8 mouse cellular contexts compared by ENCODE assay signal in the genomic region with DNA sequence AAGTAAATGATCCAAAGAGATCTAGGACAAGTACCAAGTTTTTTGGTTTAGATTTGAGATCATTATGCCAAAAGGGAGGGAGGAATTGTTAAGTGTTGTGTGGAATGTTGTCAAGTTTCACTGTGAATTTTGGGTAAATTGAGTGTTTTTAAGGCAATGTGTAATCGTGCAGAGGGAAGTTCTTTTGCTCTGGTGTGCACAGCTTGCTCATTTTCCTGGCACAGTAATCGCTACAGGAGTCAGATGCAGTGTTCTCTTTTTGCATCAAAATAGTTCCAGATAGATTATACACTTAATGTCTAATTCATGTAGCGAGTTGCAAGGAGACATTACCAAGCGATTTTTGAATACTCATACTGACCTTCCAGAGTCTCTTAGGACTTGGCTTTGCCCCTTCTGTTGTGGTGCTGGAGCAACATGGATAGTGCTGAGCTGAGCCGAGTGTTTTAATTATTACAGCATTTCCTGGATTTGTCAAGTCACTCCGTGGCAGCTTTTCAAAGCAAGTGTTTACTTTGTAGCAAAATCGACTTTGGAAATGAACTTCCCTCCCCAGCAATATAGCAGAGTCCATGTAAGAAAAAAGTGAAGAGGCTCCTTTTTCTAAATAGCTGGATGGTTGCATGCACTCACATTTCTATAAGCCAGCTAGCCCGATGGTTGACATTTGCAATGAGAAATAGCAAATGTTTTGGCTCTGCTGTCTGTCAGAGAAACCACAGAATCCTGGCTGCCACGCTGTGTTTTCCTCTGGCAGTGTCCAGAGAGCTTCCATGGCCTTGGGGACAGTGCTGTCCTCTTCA.
DNase-seq lines count a peak whose midpoint lies in the region; ATAC-seq lines count a peak whose summit lies in the region.

No protein-coding gene starts in this region.

- peak; percentile 9 for DNase-seq in gastrocnemius, adult 18-20 months (ENCODE audit: low spot score)
- DNase-seq in gastrocnemius, postnatal 25 days: no peak
- peak; percentile 20 for DNase-seq in adrenal gland, adult 8-10 months
- no peak for DNase-seq in urinary bladder, adult 18-20 months (ENCODE audit: low spot score in 2 of 2)
- DNase-seq in urinary bladder, postnatal 4 days (ENCODE audit: low spot score in 2 of 2): no peak
- DNase-seq in frontal cortex, adult 2 months (ENCODE audit: extremely low spot score in 1 of 2, low spot score in 1 of 2): no peak

- no peaks in the 10 kb centered on the region for H3K36me3 ChIP-seq in heart, embryonic 16.5 days (ENCODE audit: control insufficient read depth, insufficient read depth)
- H3K36me3 ChIP-seq in lung, embryonic 16.5 days (ENCODE audit: control insufficient read depth, insufficient read depth, low read length): no peaks in the 10 kb centered on the region

- no peak for ATAC-seq in heart, embryonic 16.5 days (replicated peaks; ENCODE audit: extremely low read depth, insufficient read depth, low FRiP score)
- ATAC-seq in lung, embryonic 16.5 days (ENCODE audit: low read depth): peak; percentile 89

- no peaks in the 10 kb centered on the region for H3K27me3 ChIP-seq in heart, embryonic 16.5 days (ENCODE audit: control insufficient read depth, insufficient read depth, low read length)
- no peaks in the 10 kb centered on the region for H3K27me3 ChIP-seq in lung, embryonic 16.5 days (ENCODE audit: control insufficient read depth, insufficient read depth, low read depth, low read length)

- H3K9ac ChIP-seq in heart, embryonic 16.5 days (ENCODE audit: low read length): no peak overlapping the region
- H3K9ac ChIP-seq in lung, embryonic 16.5 days (ENCODE audit: low read length): no peak overlapping the region

- H3K27ac ChIP-seq in heart, embryonic 16.5 days (ENCODE audit: low read length): peak overlapping the region; percentile 25; the same call in 1 of the 2 replicates
- 0 out of 2 replicates have a peak overlapping the region, but pooled peaks have one; percentile 10 for H3K27ac ChIP-seq in lung, embryonic 16.5 days (ENCODE audit: low read length)

- WGBS in heart, embryonic 16.5 days: 40% methylated on average over 9 of the region's 9 CpGs
- WGBS in lung, embryonic 16.5 days: 24% methylated on average over 9 of the region's 9 CpGs

- H3K4me1 ChIP-seq in heart, embryonic 16.5 days (ENCODE audit: control insufficient read depth, insufficient read depth, low read length): no peaks in the 10 kb centered on the region
- peaks cover 7% of the 10 kb centered on the region for H3K4me1 ChIP-seq in lung, embryonic 16.5 days (replicated peaks; ENCODE audit: control insufficient read depth, insufficient read depth, low read length)

- H3K4me3 ChIP-seq in heart, embryonic 16.5 days (ENCODE audit: low read length): no peak overlapping the region
- no peak overlapping the region for H3K4me3 ChIP-seq in lung, embryonic 16.5 days (ENCODE audit: low read length)

- peak overlapping the region; percentile 24; the same call in 1 of the 2 replicates for H3K4me2 ChIP-seq in heart, embryonic 16.5 days (ENCODE audit: low read depth, low read length)
- H3K4me2 ChIP-seq in lung, embryonic 16.5 days (ENCODE audit: low read depth, low read length): peak overlapping the region; percentile 2; the same call in 1 of the 2 replicates

- no peaks in the 10 kb centered on the region for H3K9me3 ChIP-seq in heart, embryonic 16.5 days (replicated peaks; ENCODE audit: control insufficient read depth, low read length)
- H3K9me3 ChIP-seq in lung, embryonic 16.5 days (ENCODE audit: control insufficient read depth, low read length): no peaks in the 10 kb centered on the region

Comparison
In these comparisons a context has a peak if more than half of its experiments do, and no peak if none do; other contexts are left out.
1. DNase-seq: peak in gastrocnemius, adult 18-20 months (single experiment) and adrenal gland, adult 8-10 months (single experiment); none in gastrocnemius, postnatal 25 days (single experiment), urinary bladder, adult 18-20 months (0 of 2), urinary bladder, postnatal 4 days (0 of 2) and frontal cortex, adult 2 months (0 of 2).